Mouse (Mus musculus) spleen, embryonic (tissue): ENCODE measurements around the gene Dusp5.

Experiments used
- CTCF ChIA-PET: fragments of 350-600 bp; sonication (Branson Sonifier 250); formaldehyde crosslinking; loops from one replicate; lab custom pipeline; 2022; lab: Charles Lee

The Dusp5 gene

GRCm38 (mm10) chr19:53538024-53538423, 9.1 kb downstream of the Dusp5 start:
- CTCF ChIA-PET: no interaction called here

GRCm38 (mm10) chr19:53538796-53539195, 9.9 kb downstream of the Dusp5 start:
- CTCF ChIA-PET: no interaction called here

DNA sequence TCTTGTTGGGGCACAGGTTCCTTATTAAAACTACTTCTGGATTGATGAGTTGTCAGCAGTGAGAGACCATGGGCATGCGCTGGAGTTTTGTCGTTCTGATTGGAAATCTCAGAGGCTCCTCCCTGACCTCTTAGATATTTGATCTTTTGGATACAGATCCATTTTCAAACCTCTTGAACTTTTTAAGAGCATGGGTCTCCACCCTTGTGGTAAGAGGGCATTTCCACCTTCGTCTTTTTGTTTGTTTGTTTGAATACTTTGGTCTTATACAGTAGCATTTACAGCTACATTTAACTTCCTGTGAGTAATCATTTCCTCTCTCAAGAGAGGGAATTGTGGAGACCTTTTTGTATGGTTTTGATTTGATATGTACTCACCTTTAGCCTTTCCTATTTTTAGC, 10.4 kb downstream of the Dusp5 start:
- CTCF ChIA-PET: no interaction called here

GRCm38 (mm10) chr19:53543602-53544001, 14.7 kb downstream of the Dusp5 start:
- CTCF ChIA-PET: no interaction called here

DNA sequence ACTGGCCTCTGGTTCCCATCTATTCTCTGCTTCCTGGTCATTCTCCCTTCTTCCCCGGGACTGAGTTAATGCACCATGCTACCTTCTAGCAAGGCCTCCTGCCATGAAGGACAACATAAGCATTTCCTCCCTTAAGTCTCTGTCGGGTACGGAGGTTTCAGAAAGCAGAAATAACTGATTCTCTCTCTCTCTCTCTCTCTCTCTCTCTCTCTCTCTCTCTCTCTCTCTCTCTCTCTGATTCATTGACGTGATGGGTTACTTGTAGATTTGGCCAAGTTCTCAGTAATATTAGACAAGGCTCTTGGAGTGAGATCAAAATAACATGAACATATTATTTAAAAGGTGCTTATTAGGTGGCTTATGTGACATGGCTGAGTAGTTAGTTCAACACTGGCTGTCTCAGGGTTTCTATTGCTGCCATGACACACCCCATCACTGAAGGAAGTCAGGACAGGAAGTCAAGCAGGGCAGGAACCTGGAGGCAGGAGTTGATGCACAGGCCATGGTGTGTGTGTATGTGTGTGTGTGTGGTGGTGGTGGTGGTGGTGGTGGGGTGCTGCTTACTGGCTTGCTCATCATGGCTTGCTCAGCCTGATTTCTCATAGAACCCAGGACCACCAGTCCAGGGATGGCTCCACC, 16.1 kb downstream of the Dusp5 start:
- CTCF ChIA-PET: interaction anchor here (0.6 kb wide), 1 partner anchor 84 kb away, joined by 3 read pairs; no protein-coding TSS in a partner anchor

DNA sequence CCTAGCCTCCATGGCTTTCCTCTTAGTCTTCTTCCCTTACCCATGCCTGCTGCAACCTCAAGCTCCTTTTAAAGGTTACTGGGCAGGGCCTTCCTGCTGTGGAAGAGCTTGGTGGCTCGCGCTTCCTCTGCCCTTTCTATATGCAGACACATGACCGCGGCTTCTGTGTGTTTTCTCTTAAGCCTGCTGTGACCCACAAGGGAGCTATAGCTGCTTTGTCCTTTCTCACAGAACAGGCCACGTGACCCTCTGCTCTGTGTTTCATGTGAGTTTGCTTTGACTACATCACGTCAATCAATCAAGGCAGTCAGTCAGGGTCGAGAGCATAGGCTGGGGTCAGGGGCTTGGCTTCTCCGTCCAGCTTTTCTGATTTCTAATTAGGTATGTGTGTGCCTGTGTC, 18.7 kb downstream of the Dusp5 start:
- CTCF ChIA-PET: no interaction called here

DNA sequence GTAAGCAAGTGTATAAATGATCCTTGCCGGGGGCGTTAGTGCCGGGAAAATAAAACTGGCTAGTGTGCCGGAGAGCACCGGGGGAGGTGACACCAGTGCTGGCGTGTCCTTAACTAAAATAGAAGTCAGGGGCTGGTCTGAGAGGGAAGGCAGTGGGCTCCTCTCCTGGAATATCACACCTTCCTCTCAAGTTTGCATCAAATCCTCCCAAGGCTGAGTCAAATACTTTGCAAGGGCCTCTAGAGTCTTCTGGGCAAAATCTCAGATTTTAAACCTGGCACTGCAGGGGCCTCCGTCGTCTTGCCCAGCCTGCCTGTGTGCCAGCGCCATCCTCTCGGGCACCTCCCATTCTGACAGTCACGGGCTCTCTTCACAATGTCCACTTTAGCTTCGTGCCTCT, 22.1 kb downstream of the Dusp5 start:
- CTCF ChIA-PET: no interaction called here

DNA sequence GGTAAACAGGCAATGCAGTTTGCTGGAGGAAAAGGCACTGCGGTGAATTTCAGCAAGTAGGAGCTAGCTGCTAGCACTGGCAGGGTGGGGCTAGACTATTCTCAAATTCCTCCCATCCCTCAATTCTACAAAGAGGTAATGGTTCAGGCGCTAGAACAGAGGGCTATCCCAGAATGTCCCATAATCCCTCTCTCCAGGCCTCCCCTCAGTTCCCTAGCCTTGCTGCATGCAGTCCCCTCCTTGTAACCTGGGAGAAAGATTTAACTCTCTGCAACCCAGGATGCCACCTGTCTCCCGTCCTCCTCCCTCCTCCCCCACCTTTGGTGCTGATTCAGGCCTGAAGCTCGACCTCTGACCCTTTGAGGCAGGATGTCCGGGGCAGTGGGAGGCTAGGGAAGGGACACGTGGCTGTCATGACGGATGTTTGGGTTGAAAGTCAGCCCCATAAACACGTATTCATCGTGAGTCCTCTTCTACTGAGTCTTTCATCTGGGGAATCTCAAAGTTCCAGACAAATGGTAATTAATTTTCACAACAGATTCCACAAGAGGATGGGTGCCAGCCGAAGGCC, 23.4 kb downstream of the Dusp5 start:
- CTCF ChIA-PET: no interaction called here

GRCm38 (mm10) chr19:53552795-53553194, 23.9 kb downstream of the Dusp5 start:
- CTCF ChIA-PET: interaction anchor here (0.6 kb wide), 1 partner anchor 85 kb away, joined by 6 read pairs; no protein-coding TSS in a partner anchor

- CTCF ChIA-PET: no interaction called here
Measured at GRCm38 (mm10) chr19:53554402-53554801, 25.5 kb downstream of the Dusp5 start.

DNA sequence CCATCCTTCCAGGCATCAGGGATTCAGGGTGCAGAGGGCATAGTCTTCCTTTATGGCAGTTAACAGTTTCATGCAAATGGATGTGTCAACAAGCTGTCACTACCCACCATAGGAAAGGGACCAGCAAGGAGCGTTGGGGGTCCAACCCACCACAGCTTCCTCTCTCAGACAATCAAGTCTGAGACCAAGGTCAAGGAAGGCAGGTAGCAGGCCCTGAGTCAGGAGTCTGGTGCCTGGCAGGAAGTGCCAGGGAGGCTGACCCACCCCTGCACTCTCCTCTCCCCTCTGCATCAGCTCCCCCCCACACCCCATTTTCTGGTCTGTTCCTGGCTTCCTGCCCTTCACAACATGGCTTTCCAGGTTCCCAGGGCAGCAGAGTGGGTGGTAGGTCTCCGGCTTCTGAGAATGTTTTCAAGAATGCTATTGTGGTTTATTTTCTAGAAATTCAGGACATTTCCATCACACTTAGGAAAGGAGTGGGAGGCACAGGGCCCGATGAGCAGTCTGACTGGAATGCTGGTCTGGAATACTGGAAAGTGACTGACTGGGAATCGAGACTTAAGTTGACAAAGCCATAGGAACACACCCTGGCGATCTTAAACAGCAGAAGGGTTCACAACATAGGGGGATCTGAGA, 26.2 kb downstream of the Dusp5 start:
- CTCF ChIA-PET: no interaction called here

DNA sequence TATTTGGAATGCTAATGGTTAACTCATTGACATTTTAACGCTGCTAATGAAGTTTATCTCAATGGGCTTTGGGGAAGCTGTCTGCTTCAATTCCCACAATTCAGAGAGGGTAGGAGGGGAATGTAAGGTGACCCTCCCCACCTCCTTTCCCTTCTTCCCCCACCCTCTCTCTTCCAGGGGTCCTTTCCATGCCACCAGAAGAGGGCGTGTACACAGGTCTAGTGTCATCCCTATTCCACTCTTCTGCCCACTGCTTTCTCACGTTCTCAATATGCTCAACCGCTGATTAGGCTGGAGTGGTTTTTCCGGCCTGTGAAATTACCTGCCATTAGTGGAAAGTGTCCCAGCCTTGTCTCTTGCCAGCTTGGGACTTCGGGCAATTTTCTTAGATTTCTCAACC, 27.9 kb downstream of the Dusp5 start:
- CTCF ChIA-PET: interaction anchor here (0.6 kb wide), 1 partner anchor 99 kb away, joined by 3 read pairs; no protein-coding TSS in a partner anchor

- CTCF ChIA-PET: no interaction called here
Measured at GRCm38 (mm10) chr19:53557267-53557936, 28.5 kb downstream of the Dusp5 start.

GRCm38 (mm10) chr19:53560436-53560835, 31.5 kb downstream of the Dusp5 start:
- CTCF ChIA-PET: no interaction called here

DNA sequence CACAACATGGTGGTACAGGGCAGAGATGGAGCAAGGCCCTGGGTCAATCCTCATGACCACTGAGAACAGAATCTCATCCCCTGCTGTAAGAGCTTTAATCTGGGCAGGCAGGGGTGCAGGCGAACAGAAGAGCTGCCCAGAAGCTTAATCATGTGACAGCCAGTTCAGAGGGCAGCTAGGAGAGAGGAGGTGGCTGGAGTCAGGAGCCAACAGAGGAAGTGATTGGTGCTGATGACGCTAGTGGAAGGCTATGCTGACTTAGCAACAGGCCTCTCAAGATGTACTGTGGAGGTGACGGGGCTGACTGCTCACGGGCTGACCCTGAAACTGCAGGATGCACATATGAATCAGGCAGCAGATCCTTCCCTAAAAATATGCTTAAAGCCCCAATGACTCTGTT, 35.3 kb downstream of the Dusp5 start:
- CTCF ChIA-PET: interaction anchor here (0.5 kb wide), 1 partner anchor 170 kb away, joined by 4 read pairs; no protein-coding TSS in a partner anchor

DNA sequence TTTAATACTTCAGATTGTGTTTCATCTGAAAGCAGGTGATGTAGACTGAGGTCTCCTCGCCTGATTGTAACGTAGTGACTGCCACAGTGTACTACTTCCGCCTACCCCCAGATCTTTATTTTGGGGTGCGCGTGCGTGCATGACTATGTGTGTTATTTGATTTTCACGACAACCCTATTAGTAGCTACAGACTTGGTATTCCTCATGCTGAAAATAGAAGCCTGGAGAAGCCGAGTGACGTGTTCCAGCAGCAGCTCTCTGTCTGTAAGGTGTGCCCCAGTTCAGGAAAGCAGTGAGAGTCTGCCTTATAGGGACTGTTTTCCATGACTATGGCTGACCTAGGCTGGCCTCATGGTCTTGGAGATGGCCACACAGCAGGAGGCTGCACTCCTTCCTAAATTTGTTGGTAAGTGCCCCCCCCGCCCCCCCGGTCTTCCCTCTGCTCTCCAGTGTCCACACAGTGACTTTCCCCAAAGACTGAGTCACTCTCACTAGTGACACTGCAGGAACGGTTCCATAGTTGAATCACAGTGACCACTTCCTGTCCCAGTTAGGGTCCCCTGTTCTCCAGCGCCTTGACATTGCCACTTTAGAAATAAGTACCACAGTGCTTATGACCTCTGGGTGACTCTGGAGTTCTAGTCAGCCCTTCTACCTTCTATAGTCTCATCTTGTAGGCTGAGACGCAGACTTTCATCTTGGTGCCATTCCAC, 36.8 kb downstream of the Dusp5 start:
- CTCF ChIA-PET: no interaction called here

- CTCF ChIA-PET: no interaction called here
Measured at GRCm38 (mm10) chr19:53567864-53568263, 39.0 kb downstream of the Dusp5 start.

- CTCF ChIA-PET: no interaction called here
Measured at GRCm38 (mm10) chr19:53568553-53568952, 39.6 kb downstream of the Dusp5 start.

GRCm38 (mm10) chr19:53571056-53571455, 42.1 kb downstream of the Dusp5 start:
- CTCF ChIA-PET: interaction anchor here (0.7 kb wide), 1 partner anchor 1719 kb away, joined by 3 read pairs; no protein-coding TSS in a partner anchor

- CTCF ChIA-PET: interaction anchor here (0.7 kb wide), 1 partner anchor 1719 kb away, joined by 3 read pairs; no protein-coding TSS in a partner anchor
Measured at GRCm38 (mm10) chr19:53571501-53572428, 42.9 kb downstream of the Dusp5 start.
